Mouse (Mus musculus): ENCODE data around the gene Fut1.

- TF ChIP-seq CTCF (IDR thresholded peaks at IDR 0.05; ENCODE audit: low read depth, low read length) (no peak), POLR2A (IDR thresholded peaks at IDR 0.05; ENCODE audit: extremely low read depth, insufficient read depth, low read length) (no peak)
Observed at GRCm38 (mm10) chr7:45645591-45645971, 28.5 kb downstream of the Fut1 start.

Measured in liver, adult 2 months (tissue).